Mouse (Mus musculus): ENCODE measurements around the gene Gipc2. TPM values are rescaled to one million over a fixed set of nuclear protein-coding genes. Genes with fewer than 3 reads are reported as not detected.
A peak's percentile ranks its signal among the peaks of the same experiment; 100 is the strongest.

Gipc2 gene
- 3.1 and 4.7 TPM in 2 replicates for polyA plus RNA-seq (2014; fragmentation: Nextera tagmentation; extraction: Ambion mirVana)

- H3K4me1 ChIP-seq (ENCODE audit: control insufficient read depth, insufficient read depth, low read length), result peaks cover 8% of the 10 kb centered on the region; the same call in 1 of the 2 replicates
- peaks cover 10% of the 10 kb centered on the region for H3K27me3 ChIP-seq (replicated peaks; ENCODE audit: control insufficient read depth, insufficient read depth, low read length)
- H3K9ac ChIP-seq (ENCODE audit: low read length), result peak within 1 kb of the TSS; percentile 66
- WGBS, result 4% methylated on average over 10 of the region's 10 CpGs
- H3K4me3 ChIP-seq (ENCODE audit: low read depth, low read length), result peak within 1 kb of the TSS; percentile 47
- H3K9me3 ChIP-seq (replicated peaks; ENCODE audit: control insufficient read depth, low read length), result no peaks in the 10 kb centered on the region
- no peak; the same call in 1 of the 2 replicates for ATAC-seq
- no peaks in the 10 kb centered on the region for H3K36me3 ChIP-seq (ENCODE audit: control insufficient read depth, insufficient read depth, low read length)
- DNase-seq (ENCODE audit: low spot score), result peak; percentile 20
- peak within 1 kb of the TSS; percentile 96 for H3K4me2 ChIP-seq (ENCODE audit: low read length)
- peak within 1 kb of the TSS; percentile 39; the same call in 1 of the 2 replicates for H3K27ac ChIP-seq (ENCODE audit: low read depth, low read length)
Measured at GRCm38 (mm10) chr3:152166099-152166423, at the start of gene Gipc2. Gipc2 (minus strand) TSS chr3:152166230.

GRCm38 (mm10) chr3:152213416-152213815, 47.4 kb upstream of the Gipc2 start:
- DNase-seq (ENCODE audit: low spot score) (no peak), ATAC-seq (no peak)
- peak overlapping the region; percentile 97 for H3K4me2 ChIP-seq (ENCODE audit: low read length)
- H3K27ac ChIP-seq (ENCODE audit: low read depth, low read length), result no peak overlapping the region
- H3K4me1 ChIP-seq (ENCODE audit: control insufficient read depth, insufficient read depth, low read length), result peaks cover 25% of the 10 kb centered on the region
- peak overlapping the region; percentile 100; the same call in 1 of the 2 replicates for H3K9ac ChIP-seq (ENCODE audit: low read length)
- peaks cover 29% of the 10 kb centered on the region for H3K36me3 ChIP-seq (ENCODE audit: control insufficient read depth, insufficient read depth, low read length)
- H3K9me3 ChIP-seq (replicated peaks; ENCODE audit: control insufficient read depth, low read length), result no peaks in the 10 kb centered on the region
- no peaks in the 10 kb centered on the region for H3K27me3 ChIP-seq (replicated peaks; ENCODE audit: control insufficient read depth, insufficient read depth, low read length)
- WGBS, result 37% methylated on average over 3 of the region's 3 CpGs
- H3K4me3 ChIP-seq (ENCODE audit: low read depth, low read length), result peak overlapping the region; percentile 93; the same call in 1 of the 2 replicates

- H3K27ac ChIP-seq (ENCODE audit: low read depth, low read length), result 0 out of 2 replicates have a peak overlapping the region, but pooled peaks have one; percentile 100
Measured at GRCm38 (mm10) chr3:152211731-152212279, 45.8 kb upstream of the Gipc2 start.

GRCm38 (mm10) chr3:152210728-152211391, 44.8 kb upstream of the Gipc2 start:
- peak; percentile 60 for ATAC-seq
- H3K4me3 ChIP-seq (ENCODE audit: low read depth, low read length), result peak overlapping the region; percentile 93
- H3K4me1 ChIP-seq (ENCODE audit: control insufficient read depth, insufficient read depth, low read length), result peaks cover 25% of the 10 kb centered on the region
- peak overlapping the region; percentile 100 for H3K27ac ChIP-seq (ENCODE audit: low read depth, low read length)
- no peaks in the 10 kb centered on the region for H3K9me3 ChIP-seq (replicated peaks; ENCODE audit: control insufficient read depth, low read length)
- H3K27me3 ChIP-seq (replicated peaks; ENCODE audit: control insufficient read depth, insufficient read depth, low read length), result no peaks in the 10 kb centered on the region
- H3K9ac ChIP-seq (ENCODE audit: low read length), result peak overlapping the region; percentile 100
- H3K4me2 ChIP-seq (ENCODE audit: low read length), result peak overlapping the region; percentile 97
- peak; percentile 78 for DNase-seq (ENCODE audit: low spot score)
- WGBS, result under 1% methylated on average over 57 of the region's 68 CpGs
- H3K36me3 ChIP-seq (ENCODE audit: control insufficient read depth, insufficient read depth, low read length), result peaks cover 5% of the 10 kb centered on the region

More at GRCm38 (mm10) chr3:152211731-152212279, 45.8 kb upstream of the Gipc2 start:
- Histone ChIP-seq H3K27me3 (replicated peaks; ENCODE audit: control insufficient read depth, insufficient read depth, low read length) (no peaks in the 10 kb centered on the region), H3K36me3 (ENCODE audit: control insufficient read depth, insufficient read depth, low read length) (peaks cover 13% of the 10 kb centered on the region), H3K9me3 (replicated peaks; ENCODE audit: control insufficient read depth, low read length) (no peaks in the 10 kb centered on the region), H3K4me3 (ENCODE audit: low read depth, low read length) (peak overlapping the region; percentile 93), H3K4me1 (ENCODE audit: control insufficient read depth, insufficient read depth, low read length) (peaks cover 25% of the 10 kb centered on the region), H3K9ac (ENCODE audit: low read length) (peak overlapping the region; percentile 100), H3K4me2 (ENCODE audit: low read length) (peak overlapping the region; percentile 97)
- ATAC-seq, result no peak
- 41% methylated on average over 7 of the region's 7 CpGs for WGBS
- DNase-seq (ENCODE audit: low spot score), result no peak

- DNase-seq (ENCODE audit: low spot score) (peak; percentile 99), ATAC-seq (peak; percentile 97)
- Histone ChIP-seq H3K27me3 (replicated peaks; ENCODE audit: control insufficient read depth, insufficient read depth, low read length) (no peaks in the 10 kb centered on the region), H3K27ac (ENCODE audit: low read depth, low read length) (peak within 1 kb of the TSS; percentile 100), H3K9ac (ENCODE audit: low read length) (peak within 1 kb of the TSS; percentile 100), H3K4me1 (ENCODE audit: control insufficient read depth, insufficient read depth, low read length) (peaks cover 25% of the 10 kb centered on the region), H3K4me2 (ENCODE audit: low read length) (peak within 1 kb of the TSS; percentile 97), H3K9me3 (replicated peaks; ENCODE audit: control insufficient read depth, low read length) (no peaks in the 10 kb centered on the region), H3K4me3 (ENCODE audit: low read depth, low read length) (peak within 1 kb of the TSS; percentile 93), H3K36me3 (ENCODE audit: control insufficient read depth, insufficient read depth, low read length) (no peaks in the 10 kb centered on the region)
- under 1% methylated on average over 77 of the region's 85 CpGs for WGBS
Measured at GRCm38 (mm10) chr3:152209967-152210634, 44.1 kb upstream of the Gipc2 start, which contains the start of the genes Dnajb4 and Fubp1. Dnajb4 (minus strand) TSS chr3:152210302. Fubp1 (plus strand) TSS chr3:152210422.

DNA sequence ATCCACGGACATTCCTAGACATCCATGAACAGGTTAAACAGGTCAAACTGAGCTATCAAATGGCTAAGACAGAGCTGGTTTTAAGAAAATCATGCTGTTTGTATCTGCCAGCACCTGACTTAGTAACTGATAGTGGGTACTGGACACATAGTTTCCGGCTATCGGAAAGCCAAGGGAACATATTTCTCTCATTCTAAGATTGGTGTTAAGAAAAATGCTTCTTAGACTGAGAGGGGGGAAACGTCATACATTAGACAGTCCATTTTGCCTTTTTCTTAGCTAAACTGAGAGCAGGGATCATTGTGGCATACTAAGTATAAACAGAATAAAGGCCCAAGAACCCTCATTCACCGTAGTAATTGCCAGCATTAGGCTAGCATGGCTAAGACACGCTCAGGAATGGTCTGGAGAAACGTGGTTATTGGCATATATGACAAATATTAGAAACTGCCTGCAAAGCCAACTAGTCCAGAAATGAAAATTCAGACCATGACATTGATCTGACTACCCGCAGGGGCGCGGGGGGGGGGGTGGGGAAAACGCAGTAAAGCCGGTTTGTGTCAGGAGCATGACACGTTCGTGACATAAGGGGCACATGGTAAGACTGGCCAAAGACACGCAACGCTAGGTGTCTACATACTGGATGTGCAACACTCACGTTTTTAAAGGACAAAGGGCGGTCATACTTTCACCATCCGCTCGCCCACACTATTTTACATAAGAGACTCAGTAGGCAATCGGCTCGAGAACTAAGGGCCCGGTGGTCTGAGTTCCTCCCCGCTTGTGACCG, 43.3 kb upstream of the Gipc2 start:
- Histone ChIP-seq H3K4me3 (ENCODE audit: low read depth, low read length) (peak overlapping the region; percentile 93), H3K36me3 (ENCODE audit: control insufficient read depth, insufficient read depth, low read length) (no peaks in the 10 kb centered on the region), H3K4me1 (ENCODE audit: control insufficient read depth, insufficient read depth, low read length) (peaks cover 23% of the 10 kb centered on the region), H3K9ac (ENCODE audit: low read length) (peak overlapping the region; percentile 100), H3K4me2 (ENCODE audit: low read length) (peak overlapping the region; percentile 70), H3K27me3 (replicated peaks; ENCODE audit: control insufficient read depth, insufficient read depth, low read length) (no peaks in the 10 kb centered on the region), H3K27ac (ENCODE audit: low read depth, low read length) (peak overlapping the region; percentile 100), H3K9me3 (replicated peaks; ENCODE audit: control insufficient read depth, low read length) (no peaks in the 10 kb centered on the region)
- ATAC-seq, result peak; percentile 30
- 6% methylated on average over 25 of the region's 25 CpGs for WGBS
- DNase-seq (ENCODE audit: low spot score), result peak; percentile 68

DNA sequence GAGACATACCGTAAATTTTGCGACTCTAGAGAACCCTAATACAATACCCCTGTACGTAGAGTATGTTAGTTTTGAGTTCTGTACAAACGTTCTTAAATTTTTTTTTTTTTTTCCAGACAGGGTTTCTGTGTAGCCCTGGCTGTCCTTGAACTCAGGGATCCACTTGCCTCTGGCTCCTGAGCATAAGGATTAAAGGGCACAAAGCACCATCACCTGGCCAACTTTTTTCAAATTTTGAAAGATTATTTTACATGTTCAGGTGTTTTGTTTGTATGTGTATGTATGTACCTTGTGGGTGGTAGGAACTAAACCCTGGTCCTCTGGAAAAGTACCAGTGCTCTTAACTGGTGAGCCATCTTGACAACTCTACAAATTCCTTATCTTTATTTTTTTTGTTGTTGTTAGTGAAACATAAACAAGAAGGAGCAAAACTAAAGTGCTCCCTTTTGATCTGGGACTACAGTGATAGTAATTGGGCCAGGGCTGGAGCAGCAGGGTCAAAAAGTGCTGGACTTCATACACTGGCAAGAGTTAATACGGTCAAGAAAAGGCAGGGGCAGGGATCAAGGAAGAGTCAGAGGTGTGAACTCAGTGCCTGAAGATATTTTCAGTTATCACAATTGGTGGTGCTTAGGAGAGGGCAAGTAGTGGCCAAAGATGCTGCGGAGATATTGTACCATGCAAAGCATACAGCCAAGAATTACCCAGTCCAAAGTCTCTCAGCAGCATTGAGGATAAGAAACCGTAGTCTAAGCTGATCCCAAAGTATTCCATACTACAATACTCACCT, 42.3 kb upstream of the Gipc2 start:
- Histone ChIP-seq H3K4me2 (ENCODE audit: low read length) (peak overlapping the region; percentile 70), H3K36me3 (ENCODE audit: control insufficient read depth, insufficient read depth, low read length) (no peaks in the 10 kb centered on the region), H3K4me1 (ENCODE audit: control insufficient read depth, insufficient read depth, low read length) (peaks cover 21% of the 10 kb centered on the region), H3K9me3 (replicated peaks; ENCODE audit: control insufficient read depth, low read length) (no peaks in the 10 kb centered on the region), H3K4me3 (ENCODE audit: low read depth, low read length) (no peak overlapping the region), H3K27me3 (replicated peaks; ENCODE audit: control insufficient read depth, insufficient read depth, low read length) (no peaks in the 10 kb centered on the region), H3K9ac (ENCODE audit: low read length) (no peak overlapping the region), H3K27ac (ENCODE audit: low read depth, low read length) (no peak overlapping the region)
- 94% methylated on average over 7 of the region's 7 CpGs for WGBS
- ATAC-seq (no peak), DNase-seq (ENCODE audit: low spot score) (no peak)

DNA sequence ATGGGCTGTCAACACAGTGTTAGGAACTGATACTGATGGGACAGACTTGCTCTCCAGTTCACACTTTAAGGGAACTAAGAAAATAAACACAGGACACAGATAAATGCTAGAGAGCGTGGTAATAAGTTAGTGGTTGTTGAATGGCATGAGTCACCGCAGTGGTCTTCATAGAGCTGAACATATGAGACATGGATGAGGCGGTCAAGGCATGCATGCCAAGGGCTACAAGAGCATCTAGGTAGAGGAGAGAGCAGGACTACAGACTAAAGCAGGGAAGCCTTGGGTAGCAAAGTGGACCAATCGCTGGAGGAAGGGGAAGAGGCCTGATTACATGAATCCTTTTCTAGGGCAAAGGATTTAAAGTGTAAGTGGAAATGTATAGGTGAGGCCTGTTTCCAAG, 41.1 kb upstream of the Gipc2 start:
- Histone ChIP-seq H3K9ac (ENCODE audit: low read length) (no peak overlapping the region), H3K4me3 (ENCODE audit: low read depth, low read length) (no peak overlapping the region), H3K27ac (ENCODE audit: low read depth, low read length) (no peak overlapping the region), H3K36me3 (ENCODE audit: control insufficient read depth, insufficient read depth, low read length) (no peaks in the 10 kb centered on the region), H3K4me2 (ENCODE audit: low read length) (no peak overlapping the region), H3K9me3 (replicated peaks; ENCODE audit: control insufficient read depth, low read length) (no peaks in the 10 kb centered on the region), H3K4me1 (ENCODE audit: control insufficient read depth, insufficient read depth, low read length) (peaks cover 10% of the 10 kb centered on the region), H3K27me3 (replicated peaks; ENCODE audit: control insufficient read depth, insufficient read depth, low read length) (no peaks in the 10 kb centered on the region)
- DNase-seq (ENCODE audit: low spot score) (no peak), ATAC-seq (no peak)
- 97% methylated on average over 4 of the region's 4 CpGs for WGBS

Data from forebrain, embryonic 14.5 days (tissue).